Mouse (Mus musculus): Measurements from ENCODE around the gene Cbx8.

Gene Cbx8

DNA sequence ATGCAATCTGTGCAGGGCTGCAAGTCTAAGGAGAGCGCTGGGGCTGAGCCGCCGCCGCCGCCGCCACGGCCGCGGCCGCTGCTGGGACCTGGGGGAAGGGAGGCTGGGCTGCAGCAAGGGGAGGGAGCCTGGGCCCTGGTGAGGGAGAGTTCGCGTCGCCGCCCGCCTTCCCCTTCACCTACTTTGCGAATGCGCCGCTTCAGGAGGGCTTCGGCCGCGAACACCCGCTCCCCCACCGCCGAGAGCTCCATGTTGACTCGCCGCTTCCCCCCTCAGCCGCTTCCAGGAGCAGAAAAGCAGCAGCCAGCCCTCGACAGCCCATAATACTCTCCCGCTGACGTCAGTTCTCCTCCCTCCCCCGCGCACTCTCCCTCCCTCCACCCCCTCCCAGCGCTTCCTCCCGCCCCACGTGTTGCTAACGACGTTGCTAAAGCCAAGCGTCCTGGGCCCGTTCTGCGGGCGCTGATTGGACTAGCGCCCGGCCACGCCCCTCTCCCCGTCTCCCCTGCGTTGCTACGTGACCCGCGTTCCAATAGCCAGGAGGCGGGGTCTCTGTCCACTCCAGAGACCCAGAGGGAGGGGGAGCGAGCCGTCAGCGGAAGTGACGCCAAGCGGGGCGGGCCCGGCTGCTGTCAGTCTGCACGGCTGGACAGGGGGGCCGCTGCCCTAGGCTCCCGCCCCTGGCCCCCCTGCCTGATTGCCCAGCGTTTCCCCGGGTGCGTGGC lies at the start of gene Cbx8:
Gene Cbx8 (minus strand): TSS at position 370 of the 725 bp plus-strand sequence.
- DNase-seq (ENCODE audit: low read depth): peak; percentile 99

DNA sequence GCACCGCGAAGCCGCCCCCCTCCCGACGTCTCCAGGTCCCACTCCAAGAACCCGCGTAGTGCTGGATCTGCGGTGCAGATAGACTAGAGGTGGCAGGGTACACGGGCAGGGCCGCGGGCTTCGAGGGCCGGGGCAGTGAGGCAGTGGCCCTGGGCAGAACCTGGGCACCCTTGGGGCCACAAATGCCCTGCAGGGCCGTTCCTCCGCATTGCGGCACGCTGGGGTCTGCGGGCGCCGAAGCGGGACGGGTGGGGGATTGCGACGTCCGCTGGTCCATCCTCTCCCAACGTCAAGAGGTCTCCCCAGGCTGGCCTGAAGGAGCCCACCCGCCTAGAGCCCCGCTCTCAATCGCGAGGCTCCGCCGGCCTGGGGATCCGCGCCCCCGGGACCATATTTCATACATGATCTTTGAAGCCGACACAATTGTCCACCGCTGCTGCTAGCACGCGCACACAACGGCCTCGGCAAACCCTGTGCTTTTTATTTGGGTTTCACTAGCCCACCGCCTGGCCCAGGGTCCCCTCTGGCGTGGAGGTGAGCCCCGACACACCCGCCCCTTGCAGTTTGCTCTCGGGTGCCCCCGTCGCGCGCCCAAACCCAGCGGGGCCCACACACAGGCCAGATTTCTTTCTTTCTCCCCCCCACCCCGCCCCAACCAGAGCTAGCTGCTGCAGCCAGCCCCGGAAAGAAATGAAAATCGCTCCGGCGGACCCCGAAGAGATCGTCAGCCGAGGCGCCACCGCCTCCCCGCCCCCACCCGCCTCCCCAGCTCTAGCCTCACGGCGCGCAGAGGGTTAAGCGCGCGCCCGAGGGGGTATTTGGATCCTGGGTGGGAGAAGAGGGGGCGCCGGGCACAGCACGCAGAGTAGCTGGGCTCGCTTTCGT lies 49.5 kb upstream of the Cbx8 start:
- DNase-seq (ENCODE audit: low read depth): peak; percentile 52

DNA sequence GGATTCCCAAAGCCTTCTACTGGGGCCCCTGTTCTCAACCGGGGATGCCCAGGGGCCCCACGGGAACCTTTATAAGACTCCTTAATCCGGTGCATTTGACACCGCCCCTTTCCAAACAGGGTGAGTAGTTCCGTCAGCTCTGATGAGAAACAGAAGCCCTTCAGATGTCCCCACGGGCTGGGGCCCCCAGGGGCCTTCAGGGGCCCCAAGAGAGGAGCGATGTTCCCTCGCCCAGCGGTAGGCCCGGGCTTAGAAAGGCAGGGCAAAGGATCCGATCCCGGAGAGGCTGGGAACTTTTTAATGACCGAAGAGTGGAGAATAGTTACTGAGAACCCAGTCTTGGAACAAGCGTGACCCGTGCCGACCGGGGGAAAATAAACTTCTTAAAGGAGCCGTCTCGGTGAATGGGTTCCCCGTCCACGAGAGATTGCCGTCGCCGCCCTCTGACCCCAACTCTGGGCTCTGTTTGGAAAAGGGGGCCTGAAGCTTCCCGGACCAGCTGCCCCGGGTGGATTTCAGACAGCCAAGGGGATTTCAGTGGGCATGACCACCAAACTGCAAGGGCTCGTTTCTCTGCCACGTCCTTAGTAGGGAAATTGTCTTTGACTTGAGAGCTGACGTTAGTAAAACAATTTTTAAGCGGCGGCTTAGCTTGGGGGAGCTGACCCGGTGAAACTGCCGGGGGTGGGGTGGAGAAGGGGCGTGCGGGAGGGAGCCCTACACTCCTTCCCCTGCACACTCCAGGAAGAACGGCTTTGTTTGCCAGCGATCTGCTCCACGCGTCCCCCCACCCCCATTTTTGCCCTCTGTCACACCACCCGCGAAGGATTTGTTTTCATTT lies 48.7 kb upstream of the Cbx8 start:
- DNase-seq (ENCODE audit: low read depth): peak; percentile 85

DNA sequence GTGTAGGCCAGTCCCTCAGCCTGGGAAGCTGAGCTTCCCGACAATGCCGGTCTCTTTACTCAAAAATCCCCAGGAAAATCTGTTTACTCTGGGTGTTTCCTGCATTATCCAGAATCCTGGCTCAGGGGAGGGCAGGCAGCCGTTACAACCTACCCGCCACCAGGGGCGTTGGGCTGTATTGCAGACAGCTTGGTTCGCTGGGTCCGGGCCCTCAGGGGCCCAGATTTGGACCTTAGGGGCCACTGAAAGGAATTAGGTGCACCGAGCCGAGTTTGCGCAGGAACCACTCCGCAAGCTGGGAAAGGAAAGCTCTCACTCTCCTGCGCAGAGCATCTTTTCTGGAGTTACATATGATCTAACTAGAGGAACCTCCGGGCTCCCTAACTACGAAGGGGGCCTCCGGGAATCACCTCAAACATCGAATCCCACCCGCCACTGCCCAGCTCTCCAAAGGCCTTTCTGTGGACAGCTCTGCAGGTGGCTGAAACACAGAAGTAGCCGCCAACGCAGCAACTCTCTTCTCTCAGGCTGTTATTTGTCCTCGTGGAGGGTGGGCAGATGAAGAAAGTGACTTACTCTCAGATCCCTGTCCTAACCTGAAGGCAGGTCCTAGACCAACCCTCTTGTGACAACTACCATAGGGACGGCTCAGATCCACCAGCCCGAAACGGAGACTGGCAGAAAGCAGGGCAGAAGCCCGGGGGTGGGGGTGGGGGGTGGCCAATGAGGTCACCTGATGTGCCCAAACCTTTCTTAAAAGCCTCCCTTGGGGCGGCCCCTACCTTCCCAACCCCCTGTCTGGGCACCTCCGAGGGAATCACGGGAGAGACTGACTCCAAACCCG lies 47.8 kb upstream of the Cbx8 start:
- peak; percentile 70 for DNase-seq (ENCODE audit: low read depth)

DNA sequence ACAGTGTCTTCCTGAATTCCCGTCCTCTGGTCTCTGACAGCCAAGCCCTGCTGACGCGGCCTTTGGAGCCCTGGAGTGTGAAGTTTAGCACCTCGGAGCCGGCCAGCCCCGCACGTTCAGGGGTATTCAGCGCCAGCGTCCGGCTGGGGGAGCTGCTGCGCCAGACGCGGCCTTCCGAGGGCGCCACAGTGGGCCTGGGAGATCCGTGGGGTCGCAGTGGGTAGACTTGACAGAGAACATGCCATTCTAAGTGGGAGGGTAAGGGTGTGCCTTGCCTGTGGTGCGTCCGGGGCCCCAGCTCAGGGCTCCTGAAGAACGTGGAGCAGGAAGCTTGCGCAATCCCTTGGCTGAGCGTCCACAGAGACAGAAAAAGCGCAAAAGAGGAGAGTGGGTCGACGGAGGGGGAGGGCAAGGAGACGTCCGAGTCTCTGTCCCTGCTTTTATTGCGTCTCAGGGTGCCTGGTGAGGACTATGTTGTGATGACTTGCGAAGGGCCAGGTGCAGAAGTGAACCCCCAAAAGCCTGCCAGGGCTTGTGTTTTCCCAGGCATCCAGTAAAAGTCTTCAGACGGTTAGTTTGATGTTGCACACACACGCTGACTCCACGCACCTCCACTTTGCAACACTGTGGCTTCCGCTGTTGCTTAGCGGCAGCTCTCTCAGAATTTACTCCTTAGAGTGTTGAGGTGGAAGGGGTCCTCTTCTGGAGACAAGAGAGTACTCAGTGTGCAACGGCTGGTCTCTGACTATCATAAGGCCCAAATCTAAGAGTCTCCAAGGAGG lies 46.7 kb upstream of the Cbx8 start:
- peak; percentile 66 for DNase-seq (ENCODE audit: low read depth)

DNA sequence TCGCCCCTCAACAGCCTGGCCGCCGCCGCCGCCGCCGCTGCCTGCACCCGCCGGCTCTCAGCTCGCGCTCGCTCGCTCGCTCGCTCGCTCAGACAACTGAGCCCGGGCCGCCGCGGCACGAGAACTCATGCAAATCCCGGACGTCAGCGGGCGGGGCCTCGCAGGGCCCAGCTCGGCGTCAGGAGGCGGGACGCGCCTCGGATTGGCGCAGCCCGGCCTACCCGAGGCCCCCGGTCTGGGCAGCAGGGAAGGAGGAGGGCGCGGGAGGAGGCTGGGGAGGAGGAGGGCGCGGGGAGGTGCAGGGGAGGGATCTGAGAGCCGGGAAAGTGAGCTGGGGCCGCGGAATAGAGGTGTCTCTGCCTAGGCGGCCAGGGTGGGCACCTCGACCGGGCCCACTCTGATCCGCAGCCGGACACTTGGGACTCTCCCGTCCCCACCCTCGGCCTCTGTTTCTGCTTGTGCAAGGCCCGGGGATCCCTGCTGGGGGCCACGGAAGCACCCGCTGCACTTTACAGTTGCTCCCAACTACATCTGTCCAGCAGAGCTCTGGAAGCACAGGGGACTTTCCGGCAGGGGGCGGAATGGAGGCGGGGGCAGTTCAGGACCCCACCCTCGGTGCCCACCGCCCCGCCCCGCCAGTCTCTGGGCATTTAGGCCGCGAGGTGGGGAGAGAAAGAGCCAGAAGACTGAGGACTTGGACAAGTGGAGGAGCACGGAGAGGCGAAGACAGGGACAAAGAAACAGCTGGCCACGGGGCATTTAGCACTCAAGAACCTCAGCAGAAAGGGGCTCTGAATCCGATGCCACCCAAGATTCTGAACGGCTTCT lies 45.6 kb upstream of the Cbx8 start, which contains the start of gene Cbx4:
Gene Cbx4 (minus strand): TSS at position 78 of the 828 bp plus-strand sequence.
- DNase-seq (ENCODE audit: low read depth): peak; percentile 95

DNA sequence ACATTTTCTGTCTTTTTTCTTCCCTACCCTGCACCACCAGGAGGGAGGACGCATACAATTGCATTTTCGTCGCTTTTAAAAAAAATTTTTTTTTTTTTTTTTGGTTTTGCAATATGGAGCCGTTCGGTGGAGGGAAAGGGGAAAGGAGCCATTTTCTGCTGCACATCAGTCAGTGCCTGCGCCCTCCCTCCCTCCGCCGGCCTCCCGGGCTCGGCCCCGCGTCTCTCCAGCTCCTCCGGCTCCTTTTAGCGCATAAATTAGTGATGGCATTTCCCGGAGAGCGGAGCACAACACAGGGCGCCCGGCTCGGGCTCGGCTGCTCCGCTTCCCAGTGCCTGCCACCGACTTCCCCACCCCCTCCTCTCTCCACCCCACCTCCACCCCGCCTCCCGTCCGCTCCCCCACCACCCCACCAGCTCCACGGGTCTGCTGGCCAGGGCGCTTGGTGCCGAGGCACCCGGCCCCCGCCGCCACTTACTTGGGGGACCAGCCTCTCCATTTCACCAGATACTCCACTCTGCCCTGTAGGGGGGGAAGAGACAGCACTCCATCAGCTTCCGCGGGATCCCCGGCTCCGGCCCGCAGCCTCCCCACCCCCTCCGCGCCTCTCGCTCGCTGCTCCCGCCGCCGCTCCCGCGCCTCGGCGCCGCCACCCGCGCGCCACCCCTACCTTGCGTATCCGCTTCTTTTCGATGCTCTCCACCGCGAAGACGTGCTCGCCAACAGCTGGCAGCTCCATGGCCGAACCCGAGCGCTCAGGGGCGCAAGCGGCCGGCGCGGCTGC lies 44.7 kb upstream of the Cbx8 start:
- peak; percentile 80 for DNase-seq (ENCODE audit: low read depth)

DNA sequence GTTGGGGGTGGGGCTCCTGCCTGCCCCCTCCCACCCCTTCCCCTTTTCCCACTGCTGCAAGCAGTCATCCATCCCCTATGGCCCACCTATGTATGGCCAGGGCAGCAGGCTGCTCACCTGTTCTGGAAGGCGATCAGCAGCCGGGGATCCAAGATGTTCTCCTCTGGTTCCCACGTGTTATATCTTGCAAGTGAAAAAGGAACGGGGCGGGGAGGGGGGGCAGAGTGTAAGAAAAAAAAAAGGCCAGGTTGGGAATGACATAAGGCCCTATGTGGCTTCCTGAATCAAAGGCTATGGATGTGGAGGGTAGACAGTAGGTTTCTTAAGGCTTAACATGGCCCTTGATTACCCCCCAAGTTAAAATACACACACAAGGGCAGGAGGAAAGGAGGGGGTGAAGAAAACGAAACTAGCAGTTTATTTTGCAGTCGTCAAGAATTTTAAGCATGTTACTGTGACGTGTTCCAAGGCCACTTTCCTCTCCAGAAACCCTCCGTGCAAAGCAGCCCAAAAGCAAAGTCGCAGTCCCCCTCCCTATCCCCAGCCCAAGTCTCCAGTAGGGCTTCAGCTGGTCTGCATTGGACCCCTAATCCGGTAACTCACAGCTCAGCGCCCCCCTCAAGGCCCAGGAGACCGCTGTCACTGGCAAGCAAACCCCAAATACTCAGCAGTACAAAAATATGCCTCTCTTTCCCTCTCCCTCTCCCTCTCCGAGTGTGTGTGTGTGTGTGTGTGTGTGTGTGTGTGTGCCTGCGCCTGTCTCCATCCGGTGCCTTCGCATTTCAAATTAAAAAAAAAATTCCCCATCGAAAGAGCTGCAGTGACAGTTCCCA lies 43.9 kb upstream of the Cbx8 start:
- DNase-seq (ENCODE audit: low read depth): peak; percentile 82

DNA sequence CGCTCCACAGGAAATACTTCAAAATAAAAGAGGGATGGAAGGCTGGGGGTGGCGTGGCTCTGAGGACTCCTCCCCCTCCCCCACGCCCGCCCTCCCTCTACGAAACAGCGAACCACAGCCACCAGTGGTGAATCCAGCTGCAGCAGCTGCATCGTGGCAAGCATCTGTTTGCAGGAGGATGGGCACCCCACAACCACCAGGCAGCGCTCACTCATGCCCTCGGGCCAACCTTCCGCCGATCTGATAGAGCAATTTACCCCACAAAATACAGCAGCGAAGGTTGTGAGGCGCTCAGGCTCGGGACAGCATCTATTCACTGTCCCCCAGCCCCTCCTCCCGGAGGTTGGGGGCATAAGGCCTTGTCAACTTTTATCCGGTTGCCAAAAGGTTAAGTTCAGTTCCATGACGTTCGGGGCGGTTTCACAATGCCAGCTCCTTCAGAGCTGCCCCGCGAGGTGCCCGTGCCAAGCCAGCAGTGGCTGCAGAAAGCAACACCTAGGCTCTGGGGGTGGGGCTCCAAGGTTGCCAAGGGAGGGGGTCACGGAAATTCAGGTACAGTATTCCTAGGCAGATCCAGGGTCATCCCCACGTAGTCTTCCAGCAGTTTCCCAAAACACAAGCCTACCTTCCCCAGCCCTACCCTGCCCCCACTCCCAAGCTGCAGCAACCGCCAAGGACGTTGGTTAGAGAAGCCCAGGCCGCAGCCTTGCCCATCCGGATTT lies 43.1 kb upstream of the Cbx8 start:
- DNase-seq (ENCODE audit: low read depth): peak; percentile 90

DNA sequence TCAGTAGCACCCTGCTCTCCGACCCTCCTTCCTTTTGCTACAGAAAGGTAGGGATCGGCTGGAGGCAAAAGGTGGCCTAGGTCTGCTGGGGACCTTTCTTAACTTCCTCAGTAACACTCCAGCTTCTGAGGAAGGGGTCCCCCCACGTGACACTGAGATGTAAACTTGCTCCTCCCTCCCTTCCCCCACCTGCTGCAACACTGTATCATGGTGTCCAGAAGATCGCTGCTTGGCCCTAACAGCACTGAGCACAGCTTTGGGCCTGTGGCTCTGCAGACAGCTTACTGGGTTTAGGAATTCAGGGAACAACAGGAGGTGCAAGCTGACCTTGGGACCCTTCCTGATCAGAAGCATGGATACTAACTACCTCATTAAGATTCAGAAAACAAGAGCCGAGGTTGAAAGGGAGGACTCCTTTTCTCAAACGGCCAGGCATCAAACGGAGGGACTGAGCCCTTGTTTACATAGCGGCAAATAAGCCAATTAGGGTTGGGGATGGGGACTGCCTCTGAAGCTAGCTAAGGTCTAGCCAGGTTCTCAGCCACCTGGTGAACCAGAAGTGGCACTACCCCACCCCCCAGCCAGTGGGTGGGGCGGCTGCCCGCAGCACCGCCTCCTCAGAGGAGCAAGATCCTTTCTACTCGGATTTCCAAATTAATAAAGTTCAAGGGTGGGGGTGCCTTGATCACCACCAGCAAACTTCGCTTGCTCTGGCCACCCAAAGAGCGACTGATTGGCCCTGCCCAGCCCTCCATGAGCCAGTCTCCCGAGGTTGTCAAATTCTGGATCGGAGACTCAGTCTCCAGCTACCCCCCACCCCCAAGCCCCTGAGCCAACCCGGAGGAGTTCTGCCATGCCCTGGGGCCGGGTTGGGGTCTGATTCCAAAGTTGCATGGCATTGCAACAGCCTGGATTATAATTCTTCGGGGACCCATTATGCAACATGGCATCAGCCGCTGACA lies 42.1 kb upstream of the Cbx8 start:
- peak; percentile 69 for DNase-seq (ENCODE audit: low read depth)

DNA sequence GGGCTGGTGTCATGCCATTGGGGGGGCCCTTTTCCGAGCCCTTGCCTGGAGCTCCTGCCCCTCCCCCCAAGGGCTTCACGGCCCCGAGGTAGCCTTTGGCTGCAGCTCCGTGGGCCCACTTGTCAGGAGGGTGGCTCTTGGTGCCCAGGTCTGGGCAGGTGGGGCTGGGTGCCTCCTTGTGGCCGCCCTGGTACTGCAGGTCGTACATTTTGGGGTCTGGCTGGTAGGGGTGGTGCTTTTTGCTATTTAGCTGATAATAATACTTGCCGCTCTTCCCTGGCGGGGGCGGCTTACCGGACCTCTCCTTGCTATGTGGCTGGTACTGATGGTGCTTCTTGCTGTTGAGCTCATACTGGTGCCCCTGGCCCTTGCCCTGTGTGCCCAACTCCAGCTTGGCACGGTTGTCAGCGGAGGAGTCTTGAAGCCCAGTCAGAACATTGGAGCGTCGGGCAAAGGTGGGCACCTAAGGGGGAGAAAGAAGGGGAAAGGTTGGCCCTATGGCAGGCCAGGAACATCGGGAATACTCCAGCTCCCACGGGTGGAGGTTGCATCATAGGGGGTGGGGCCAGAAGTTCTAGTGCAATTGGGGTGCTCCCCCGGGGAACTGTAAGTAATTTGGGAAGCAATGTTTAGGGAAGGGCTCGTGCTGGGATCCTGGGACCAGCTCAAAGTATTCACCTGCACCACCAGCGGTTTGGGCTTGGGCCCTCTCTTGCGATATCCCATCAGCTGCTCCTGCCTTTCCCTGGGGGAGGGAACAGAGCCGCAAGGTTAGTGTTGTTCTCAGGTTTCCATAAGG lies 41.3 kb upstream of the Cbx8 start:
- peak; percentile 64 for DNase-seq (ENCODE audit: low read depth)

DNA sequence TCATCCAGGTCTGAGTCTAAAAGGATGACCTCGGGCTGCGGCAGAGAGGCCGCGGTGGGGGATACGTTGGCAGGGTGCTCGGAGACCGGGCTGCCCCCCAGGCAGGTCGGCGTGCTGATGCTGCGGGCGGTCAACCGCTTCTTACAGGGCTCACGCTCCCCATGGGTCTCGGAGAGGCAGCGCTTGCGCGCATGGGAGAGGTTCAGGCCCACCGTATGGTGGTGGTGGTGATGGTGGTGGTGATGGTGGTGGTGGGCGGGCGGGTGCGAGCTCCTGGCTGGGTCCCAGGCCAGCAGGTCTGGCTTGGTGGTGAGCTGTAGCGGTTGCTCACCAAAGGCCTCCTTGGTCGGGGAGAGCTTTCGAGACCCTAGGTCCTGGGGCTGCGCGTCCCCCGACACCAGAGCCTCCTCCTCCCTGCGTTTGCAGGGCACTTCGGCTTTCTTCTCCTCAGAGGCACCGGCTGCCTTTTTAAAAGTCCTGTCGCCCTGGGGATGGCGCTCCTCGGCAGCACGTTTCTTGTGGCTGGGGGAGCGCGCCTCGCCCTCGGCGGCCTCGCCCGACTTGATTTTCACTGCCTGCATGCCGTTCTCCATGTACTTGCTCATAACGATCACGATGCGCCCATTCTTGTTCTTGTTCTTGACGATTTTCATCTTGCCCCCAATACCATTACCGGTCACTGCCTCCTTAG lies 40.5 kb upstream of the Cbx8 start:
- no peak for DNase-seq (ENCODE audit: low read depth)

DNA sequence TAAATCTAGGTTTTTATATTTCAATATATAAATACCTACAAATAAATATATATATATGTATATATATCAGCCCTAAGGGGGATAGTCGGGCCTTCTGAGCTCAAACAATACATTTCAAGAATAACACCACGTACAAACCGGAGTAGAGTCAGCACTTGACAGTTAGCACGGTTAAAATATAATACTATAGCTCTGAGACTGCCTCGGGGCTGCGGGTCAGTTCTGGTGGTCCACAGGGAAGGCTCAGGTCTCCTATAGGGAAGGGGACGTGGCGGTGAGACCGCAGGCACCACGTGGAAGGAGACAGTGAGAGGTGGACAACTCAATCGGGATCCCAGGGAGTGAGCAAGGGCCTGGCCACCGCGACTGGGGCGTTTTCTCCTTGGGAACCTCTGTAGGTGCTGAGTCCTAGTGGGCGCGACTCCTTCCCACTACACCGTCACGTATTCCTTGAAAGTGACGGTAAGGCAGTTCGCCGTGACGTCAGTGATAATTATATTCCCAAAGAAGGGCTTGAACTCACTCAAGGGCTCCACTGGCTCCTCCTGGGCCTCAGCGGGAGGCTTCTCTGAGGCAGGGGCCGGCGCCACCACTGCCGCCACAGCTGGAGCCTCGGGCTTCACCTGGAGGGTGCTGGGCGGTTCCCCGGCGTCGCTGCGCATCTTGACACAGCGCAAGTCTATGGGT lies 39.8 kb upstream of the Cbx8 start:
- DNase-seq (ENCODE audit: low read depth): no peak

DNA sequence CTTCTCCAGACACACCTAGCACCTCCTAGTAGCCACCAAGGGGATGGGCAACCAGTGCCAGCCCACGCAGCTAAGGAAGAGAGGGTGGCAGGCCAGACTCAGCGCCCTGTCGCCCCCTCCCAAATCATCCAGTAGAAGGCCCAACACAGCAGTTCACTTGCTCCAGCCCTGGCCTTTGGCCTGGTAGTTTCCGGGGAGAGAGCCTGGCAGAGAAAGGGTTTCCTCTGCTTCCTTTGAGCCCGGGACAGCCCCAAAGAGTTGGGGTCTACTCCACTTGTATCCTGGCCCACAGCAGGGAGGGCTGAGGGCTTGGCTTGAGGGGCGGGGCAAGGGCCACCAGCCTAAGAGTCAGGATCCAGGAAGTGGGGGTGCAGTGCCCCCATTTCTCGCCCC lies 38.7 kb upstream of the Cbx8 start:
- DNase-seq (ENCODE audit: low read depth): no peak

Measured in induced T-regulatory cell, adult 2 months (primary cell).